Mouse (Mus musculus) embryo, embryonic 10 days (tissue): ENCODE measurements at regions not wholly inside any gene's neighbourhood (a gene's known extent, or its start where the extent isn't known, plus 50 kb on each side); places are given as distances from the start of the nearest gene placed in this dataset.

ENCODE experiments used
- DNase-seq: peaks from one replicate; pipeline ENCODE4 v3.0.0-alpha.2; 2015; ENCODE audit warnings: low spot score

GRCm38 (mm10) chr6:61127238-61127637, 52.9 kb upstream of the Ccser1 start:
- no peak for DNase-seq

- no peak for DNase-seq
Observed at GRCm38 (mm10) chr6:61128211-61128610, 51.9 kb upstream of the Ccser1 start.
